Mouse (Mus musculus): ENCODE measurements around the gene Immp2l.

The Immp2l gene

GRCm38 (mm10) chr12:41050945-41051344 lies 27.1 kb downstream of the Immp2l start:
- no peak for DNase-seq

GRCm38 (mm10) chr12:41052897-41053296 lies 29.0 kb downstream of the Immp2l start:
- no peak for DNase-seq

- no peak for DNase-seq
Observed at GRCm38 (mm10) chr12:41054006-41054791, 30.3 kb downstream of the Immp2l start.

- DNase-seq = no peak
Observed at GRCm38 (mm10) chr12:41055941-41056340, 32.1 kb downstream of the Immp2l start.

- no peak for DNase-seq
Observed at GRCm38 (mm10) chr12:41063281-41063680, 39.4 kb downstream of the Immp2l start.

- DNase-seq = no peak
Observed at GRCm38 (mm10) chr12:41081843-41082242, 58.0 kb downstream of the Immp2l start.

GRCm38 (mm10) chr12:41084370-41085089 lies 60.6 kb downstream of the Immp2l start:
- DNase-seq = no peak

- no peak for DNase-seq
Observed at GRCm38 (mm10) chr12:41089931-41090366, 66.1 kb downstream of the Immp2l start.

- DNase-seq = no peak
Observed at GRCm38 (mm10) chr12:41090771-41091170, 66.9 kb downstream of the Immp2l start.

- DNase-seq = no peak
Observed at GRCm38 (mm10) chr12:41091316-41091715, 67.4 kb downstream of the Immp2l start.

GRCm38 (mm10) chr12:41096045-41096444 lies 72.2 kb downstream of the Immp2l start:
- DNase-seq = no peak

- DNase-seq = peak; percentile 23
Observed at GRCm38 (mm10) chr12:41097406-41097805, 73.5 kb downstream of the Immp2l start.

GRCm38 (mm10) chr12:41109011-41109410 lies 85.1 kb downstream of the Immp2l start:
- no peak for DNase-seq

- DNase-seq = no peak
Observed at GRCm38 (mm10) chr12:41111456-41111855, 87.6 kb downstream of the Immp2l start.

GRCm38 (mm10) chr12:41112137-41112536 lies 88.2 kb downstream of the Immp2l start:
- no peak for DNase-seq

- no peak for DNase-seq
Observed at GRCm38 (mm10) chr12:41118358-41118757, 94.5 kb downstream of the Immp2l start.

- no peak for DNase-seq
Observed at GRCm38 (mm10) chr12:41119657-41120056, 95.8 kb downstream of the Immp2l start.

GRCm38 (mm10) chr12:41123207-41123606 lies 99.3 kb downstream of the Immp2l start:
- no peak for DNase-seq

- DNase-seq = no peak
Observed at GRCm38 (mm10) chr12:41134885-41135284, 111.0 kb downstream of the Immp2l start.

GRCm38 (mm10) chr12:41159543-41159942 lies 135.7 kb downstream of the Immp2l start:
- no peak for DNase-seq

GRCm38 (mm10) chr12:41167802-41168201 lies 143.9 kb downstream of the Immp2l start:
- peak; percentile 40 for DNase-seq

GRCm38 (mm10) chr12:41170051-41170450 lies 146.2 kb downstream of the Immp2l start:
- DNase-seq = no peak

- no peak for DNase-seq
Observed at GRCm38 (mm10) chr12:41182856-41183255, 159.0 kb downstream of the Immp2l start.

GRCm38 (mm10) chr12:41185060-41185459 lies 161.2 kb downstream of the Immp2l start:
- DNase-seq = no peak
